Mouse (Mus musculus) splenic B cell, adult 2 months (primary cell): ENCODE results near the gene Btd.

Experiments used
- DNase-seq: peaks from one replicate; pipeline ENCODE4 v3.0.0-alpha.2; 2011; ENCODE audit warnings: low read depth, low spot score
- H3K27me3 ChIP-seq: 2 replicates; pipeline ENCODE4 v1.6.1; 2012; ENCODE audit warnings: mild to moderate bottlenecking, low read length, moderate library complexity, mixed read lengths; ENCODE audit not compliant: control insufficient read depth, poor library complexity, insufficient read depth, severe bottlenecking
- H3K36me3 ChIP-seq: 2 replicates; pipeline ENCODE4 v1.6.1; 2012; ENCODE audit warnings: mild to moderate bottlenecking, low read length, moderate library complexity, mixed read lengths; ENCODE audit not compliant: control insufficient read depth, poor library complexity, insufficient read depth, severe bottlenecking

Btd gene

GRCm38 (mm10) chr14:31667741-31668140 is 26.9 kb downstream of the Btd start:
- no peak for DNase-seq
- Histone ChIP-seq H3K27me3 (no peaks in the 10 kb centered on the region), H3K36me3 (no peaks in the 10 kb centered on the region)

- Histone ChIP-seq H3K36me3 (no peaks in the 10 kb centered on the region), H3K27me3 (no peaks in the 10 kb centered on the region)
- no peak for DNase-seq
Observed at GRCm38 (mm10) chr14:31668326-31668725, 27.5 kb downstream of the Btd start.

GRCm38 (mm10) chr14:31669161-31669611 is 28.4 kb downstream of the Btd start:
- H3K36me3 ChIP-seq: no peaks in the 10 kb centered on the region
- DNase-seq: no peak

GRCm38 (mm10) chr14:31669642-31670490 is 29.0 kb downstream of the Btd start:
- no peaks in the 10 kb centered on the region for H3K36me3 ChIP-seq
- peak; percentile 73 for DNase-seq
- H3K27me3 ChIP-seq: no peaks in the 10 kb centered on the region

More at GRCm38 (mm10) chr14:31669161-31669611, 28.4 kb downstream of the Btd start:
- no peaks in the 10 kb centered on the region for H3K27me3 ChIP-seq

- Histone ChIP-seq H3K27me3 (no peaks in the 10 kb centered on the region), H3K36me3 (no peaks in the 10 kb centered on the region)
- DNase-seq: no peak
Observed at GRCm38 (mm10) chr14:31671635-31672320, 30.9 kb downstream of the Btd start.

GRCm38 (mm10) chr14:31680656-31681055 is 39.8 kb downstream of the Btd start:
- DNase-seq: no peak
- Histone ChIP-seq H3K27me3 (no peaks in the 10 kb centered on the region), H3K36me3 (no peaks in the 10 kb centered on the region)

- no peak for DNase-seq
- Histone ChIP-seq H3K27me3 (no peaks in the 10 kb centered on the region), H3K36me3 (no peaks in the 10 kb centered on the region)
Observed at GRCm38 (mm10) chr14:31681291-31681690, 40.5 kb downstream of the Btd start.

GRCm38 (mm10) chr14:31681931-31682555 is 41.2 kb downstream of the Btd start:
- Histone ChIP-seq H3K27me3 (no peaks in the 10 kb centered on the region), H3K36me3 (no peaks in the 10 kb centered on the region)
- no peak for DNase-seq

GRCm38 (mm10) chr14:31683610-31684009 is 42.8 kb downstream of the Btd start:
- H3K36me3 ChIP-seq: no peaks in the 10 kb centered on the region
- DNase-seq: no peak
- no peaks in the 10 kb centered on the region for H3K27me3 ChIP-seq

GRCm38 (mm10) chr14:31684343-31685040 is 43.7 kb downstream of the Btd start:
- Histone ChIP-seq H3K36me3 (no peaks in the 10 kb centered on the region), H3K27me3 (no peaks in the 10 kb centered on the region)
- DNase-seq: no peak

- H3K27me3 ChIP-seq: no peaks in the 10 kb centered on the region
- H3K36me3 ChIP-seq: no peaks in the 10 kb centered on the region
- peak; percentile 74 for DNase-seq
Observed at GRCm38 (mm10) chr14:31685680-31686079, 44.9 kb downstream of the Btd start.

- no peak for DNase-seq
- Histone ChIP-seq H3K27me3 (no peaks in the 10 kb centered on the region), H3K36me3 (no peaks in the 10 kb centered on the region)
Observed at GRCm38 (mm10) chr14:31686231-31686630, 45.4 kb downstream of the Btd start.

GRCm38 (mm10) chr14:31692536-31692935 is 51.7 kb downstream of the Btd start:
- no peak for DNase-seq
- H3K27me3 ChIP-seq: no peaks in the 10 kb centered on the region
- no peaks in the 10 kb centered on the region for H3K36me3 ChIP-seq

GRCm38 (mm10) chr14:31696206-31696984 is 55.6 kb downstream of the Btd start:
- DNase-seq: peak; percentile 65
- peaks cover 6% of the 10 kb centered on the region for H3K36me3 ChIP-seq
- no peaks in the 10 kb centered on the region for H3K27me3 ChIP-seq
